Comparison of ENCODE assay signal across 9 mouse cellular contexts in the genomic region with DNA sequence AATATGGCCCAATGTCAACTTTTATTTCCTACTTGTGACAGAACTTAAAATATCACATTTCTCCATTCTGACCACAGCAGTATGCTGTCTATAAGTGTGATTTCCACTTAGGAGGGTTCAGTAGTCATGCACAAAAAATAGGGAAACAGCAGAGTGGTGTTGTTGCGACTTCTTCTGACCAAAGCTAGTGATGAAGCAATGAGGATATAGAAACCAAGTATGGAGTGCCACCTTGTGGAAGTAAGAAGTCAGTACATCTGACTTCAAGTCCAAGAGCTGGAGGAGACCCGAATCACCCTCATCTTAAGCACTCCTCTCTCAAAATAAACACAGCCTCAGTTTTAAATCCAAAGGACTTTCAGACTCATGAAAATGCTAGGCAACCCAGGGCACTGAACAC.
DNase-seq lines count a peak whose midpoint lies in the region; ATAC-seq and TF ChIP-seq lines count a peak whose summit lies in the region.
"Had no signal": no experiment of that assay in that cellular context is flagged by ENCODE, and none has a peak within 500 bp of the region (broad histone marks: within the 10 kb centered on the region; RNA-seq: fewer than 3 reads in every experiment).

No protein-coding gene starts in this region.

- ATAC-seq in midbrain, embryonic 11.5 days (ENCODE audit: low FRiP score) = peak; percentile 60
- peak; percentile 62 for ATAC-seq in hindbrain, embryonic 13.5 days (ENCODE audit: low FRiP score)
- no peak for ATAC-seq in stomach, postnatal 0 days (ENCODE audit: low FRiP score, low TSS enrichment)

- no peaks in the 10 kb centered on the region for H3K27me3 ChIP-seq in midbrain, embryonic 11.5 days (ENCODE audit: control insufficient read depth, insufficient read depth, low read length)
- H3K27me3 ChIP-seq in midbrain, embryonic 10.5 days (ENCODE audit: low read depth, poor library complexity, severe bottlenecking) = no peaks in the 10 kb centered on the region
- H3K27me3 ChIP-seq in hindbrain, embryonic 13.5 days = no peaks in the 10 kb centered on the region
- no peaks in the 10 kb centered on the region for H3K27me3 ChIP-seq in stomach, postnatal 0 days (ENCODE audit: control insufficient read depth, insufficient read depth, low read length)
- H3K27me3 ChIP-seq: heart, embryonic 12.5 days had no signal

- no peaks in the 10 kb centered on the region for H3K9me3 ChIP-seq in midbrain, embryonic 11.5 days (ENCODE audit: control insufficient read depth, low read length)
- H3K9me3 ChIP-seq in midbrain, embryonic 10.5 days (replicated peaks) = no peaks in the 10 kb centered on the region
- no peaks in the 10 kb centered on the region for H3K9me3 ChIP-seq in hindbrain, embryonic 13.5 days
- H3K9me3 ChIP-seq in stomach, postnatal 0 days (ENCODE audit: control insufficient read depth, low read length) = no peaks in the 10 kb centered on the region
- H3K9me3 ChIP-seq: heart, embryonic 12.5 days had no signal

- TF ChIP-seq CTCF in stomach, postnatal 0 days (IDR thresholded peaks at IDR 0.05; ENCODE audit: low read depth) = peak; percentile 80

- 26% methylated on average over 2 of the region's 2 CpGs for WGBS in midbrain, embryonic 11.5 days
- 32% methylated on average over 2 of the region's 2 CpGs for WGBS in midbrain, embryonic 10.5 days
- WGBS in hindbrain, embryonic 13.5 days = 31% methylated on average over 2 of the region's 2 CpGs
- 13% methylated on average over 2 of the region's 2 CpGs for WGBS in stomach, postnatal 0 days

- peak; percentile 10 for DNase-seq in cerebellum, adult 9-10 months
- DNase-seq in cerebellum, adult 11-12 months = no peak
- DNase-seq in midbrain, embryonic 11.5 days (ENCODE audit: low spot score, missing footprints) = no peak
- no peak for DNase-seq in midbrain, embryonic 10.5 days (ENCODE audit: low spot score)
- no peak for DNase-seq in stomach, postnatal 0 days (ENCODE audit: low spot score)
- DNase-seq in gastrocnemius, postnatal 36 days = no peak
- DNase-seq in adrenal gland, postnatal 4 days (ENCODE audit: low spot score in 2 of 2) = no peak

- H3K4me3 ChIP-seq in midbrain, embryonic 11.5 days (ENCODE audit: low read depth, low read length) = no peak overlapping the region
- H3K4me3 ChIP-seq in midbrain, embryonic 10.5 days = no peak overlapping the region
- H3K4me3 ChIP-seq in hindbrain, embryonic 13.5 days = no peak overlapping the region
- no peak overlapping the region for H3K4me3 ChIP-seq in stomach, postnatal 0 days (ENCODE audit: low read depth, low read length)
- H3K4me3 ChIP-seq: heart, embryonic 12.5 days had no signal

- no peaks in the 10 kb centered on the region for H3K4me1 ChIP-seq in midbrain, embryonic 11.5 days (ENCODE audit: control insufficient read depth, insufficient read depth, low read length)
- no peaks in the 10 kb centered on the region for H3K4me1 ChIP-seq in midbrain, embryonic 10.5 days
- H3K4me1 ChIP-seq in hindbrain, embryonic 13.5 days (replicated peaks) = no peaks in the 10 kb centered on the region
- H3K4me1 ChIP-seq in stomach, postnatal 0 days (replicated peaks; ENCODE audit: control insufficient read depth, insufficient read depth) = no peaks in the 10 kb centered on the region
- H3K4me1 ChIP-seq: heart, embryonic 12.5 days had no signal

- no peak overlapping the region for H3K27ac ChIP-seq in midbrain, embryonic 11.5 days (ENCODE audit: low read depth, low read length)
- no peak overlapping the region for H3K27ac ChIP-seq in midbrain, embryonic 10.5 days (replicated peaks)
- H3K27ac ChIP-seq in hindbrain, embryonic 13.5 days = no peak overlapping the region
- no peak overlapping the region for H3K27ac ChIP-seq in stomach, postnatal 0 days (replicated peaks)

- no peak for TF ChIP-seq EP300 in stomach, postnatal 0 days (optimal IDR thresholded peaks at IDR 0.05)

- intact Hi-C loops in gastrocnemius, postnatal 36 days (cut with DNase I) = no loop called here

- H3K4me2 ChIP-seq in midbrain, embryonic 11.5 days = no peak overlapping the region
- no peak overlapping the region for H3K4me2 ChIP-seq in hindbrain, embryonic 13.5 days
- no peak overlapping the region for H3K4me2 ChIP-seq in stomach, postnatal 0 days (replicated peaks; ENCODE audit: low read depth)
- H3K4me2 ChIP-seq: heart, embryonic 12.5 days had no signal

- H3K9ac ChIP-seq in midbrain, embryonic 11.5 days (ENCODE audit: low read length) = no peak overlapping the region
- no peak overlapping the region for H3K9ac ChIP-seq in hindbrain, embryonic 13.5 days
- H3K9ac ChIP-seq in stomach, postnatal 0 days (ENCODE audit: low read length) = no peak overlapping the region
- H3K9ac ChIP-seq: heart, embryonic 12.5 days had no signal

- no peaks in the 10 kb centered on the region for H3K36me3 ChIP-seq in midbrain, embryonic 11.5 days (ENCODE audit: control insufficient read depth, insufficient read depth, low read length)
- no peaks in the 10 kb centered on the region for H3K36me3 ChIP-seq in midbrain, embryonic 10.5 days
- no peaks in the 10 kb centered on the region for H3K36me3 ChIP-seq in hindbrain, embryonic 13.5 days
- H3K36me3 ChIP-seq in stomach, postnatal 0 days (ENCODE audit: control insufficient read depth, insufficient read depth, low read length) = no peaks in the 10 kb centered on the region
- H3K36me3 ChIP-seq: heart, embryonic 12.5 days had no signal
